Mouse (Mus musculus) layer of hippocampus, postnatal 25 days (tissue): ENCODE data around the gene Sinhcaf. TPM values are rescaled to one million over a fixed set of nuclear protein-coding genes. Genes with fewer than 3 reads are reported as not detected.
"Not testable (repeated sequence)": the region's sequence is repeated elsewhere in the genome, so short reads cannot be mapped to it uniquely, and the experiment has no call there.

Source experiments
- DNase-seq, 2 experiments: peaks; one replicate each; pipeline ENCODE4 v3.0.0; 2022; ENCODE audit warnings: mixed read lengths in 2 of 2, low spot score in 1 of 2; ENCODE audit errors: extremely low spot score in 1 of 2
- total RNA-seq, 2 experiments: library from RNA; stranded (reverse); gene quantifications; 2 replicates each; pipeline ENCODE4 v1.2.3; 2021

Gene Sinhcaf
- 1 to 10 TPM; 2.9 to 3.4 TPM for total RNA-seq

- peak; percentile 87 to 88 for DNase-seq
Observed at GRCm38 (mm10) chr6:148946409-148946742, at the start of gene Sinhcaf. Gene Sinhcaf (minus strand): TSS chr6:148946467.

GRCm38 (mm10) chr6:148994327-148994999 is 48.2 kb upstream of the Sinhcaf start:
- no peak for DNase-seq

GRCm38 (mm10) chr6:148993117-148994077 is 47.1 kb upstream of the Sinhcaf start:
- no peak for DNase-seq

DNA sequence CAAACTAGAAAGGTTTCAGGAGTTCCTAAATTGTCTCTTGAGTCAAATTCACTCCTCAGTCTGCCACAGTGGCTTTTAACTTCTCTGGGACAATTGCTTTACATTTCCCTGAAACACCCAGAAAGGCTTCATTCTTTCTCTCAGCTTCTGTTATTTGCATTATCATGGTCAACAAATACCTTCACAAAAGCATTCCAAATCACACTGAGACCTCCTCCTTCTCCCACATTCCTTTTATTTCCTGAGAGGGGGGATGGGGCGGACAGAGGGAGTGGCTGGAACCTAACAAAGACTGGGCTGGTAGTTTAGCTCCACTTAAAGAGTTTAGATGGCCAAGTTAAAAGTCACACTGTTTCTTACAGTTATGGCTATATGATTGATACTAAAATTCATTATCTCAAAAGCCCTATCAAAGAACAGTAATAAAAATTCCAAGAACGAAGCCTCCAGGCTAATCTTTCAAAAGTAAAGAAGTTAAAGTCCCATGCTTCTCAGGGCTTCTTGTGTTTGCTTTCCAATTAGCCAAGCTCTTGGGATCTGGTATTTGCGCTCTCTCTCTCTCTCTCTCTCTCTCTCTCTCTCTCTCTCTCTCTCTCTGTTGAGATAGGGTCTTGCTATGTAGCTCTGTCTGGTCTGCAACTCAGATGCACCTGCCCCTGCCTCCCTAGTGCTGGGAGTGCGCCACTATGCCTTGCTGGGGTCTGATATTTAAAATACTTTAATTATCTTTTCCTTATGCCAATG is 46.3 kb upstream of the Sinhcaf start:
- DNase-seq = no peak

GRCm38 (mm10) chr6:148991660-148992372 is 45.5 kb upstream of the Sinhcaf start:
- DNase-seq = no peak

GRCm38 (mm10) chr6:148989792-148990491 is 43.7 kb upstream of the Sinhcaf start:
- not testable (repeated sequence) for DNase-seq

DNA sequence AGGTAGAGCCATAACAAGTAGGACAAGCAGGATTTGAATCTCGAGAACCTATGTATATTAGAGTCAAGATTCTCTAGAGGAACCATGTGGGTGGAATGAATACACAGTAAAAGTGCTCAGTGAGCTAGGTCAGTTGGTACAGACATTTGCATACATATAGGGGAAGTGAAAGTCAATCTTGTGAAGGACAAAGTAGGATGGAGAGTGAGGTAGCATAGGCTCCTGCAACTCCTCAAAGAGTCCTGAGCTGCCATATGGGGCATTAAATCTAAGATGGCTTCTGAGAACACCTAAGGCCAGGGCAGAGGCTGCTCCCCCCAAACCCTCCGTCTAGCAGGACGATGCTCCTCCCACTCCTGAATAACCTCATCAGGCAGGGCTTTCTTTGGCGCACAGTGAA is 39.7 kb upstream of the Sinhcaf start:
- no peak for DNase-seq

- no peak for DNase-seq
Observed at GRCm38 (mm10) chr6:148980495-148980894, 34.2 kb upstream of the Sinhcaf start.

DNA sequence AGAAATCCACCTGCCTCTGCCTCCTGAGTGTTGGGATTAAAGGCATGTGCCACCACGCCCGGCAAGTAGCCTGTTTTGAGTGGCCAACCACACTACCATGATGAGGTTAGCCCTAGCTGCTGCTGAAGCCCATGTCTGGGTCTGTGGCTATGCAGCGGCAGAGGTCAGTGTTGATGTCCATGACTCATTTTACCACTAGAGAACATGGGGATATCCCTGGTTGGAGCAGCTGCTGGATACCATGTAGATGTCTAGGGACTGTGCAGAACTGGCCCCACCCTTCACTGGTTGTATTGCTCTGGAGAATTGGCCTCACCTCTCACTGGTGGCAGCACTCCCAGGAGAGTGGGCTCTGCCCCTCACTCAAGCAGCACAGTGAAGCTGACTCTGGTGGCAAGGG is 28.8 kb upstream of the Sinhcaf start:
- no peak for DNase-seq

DNA sequence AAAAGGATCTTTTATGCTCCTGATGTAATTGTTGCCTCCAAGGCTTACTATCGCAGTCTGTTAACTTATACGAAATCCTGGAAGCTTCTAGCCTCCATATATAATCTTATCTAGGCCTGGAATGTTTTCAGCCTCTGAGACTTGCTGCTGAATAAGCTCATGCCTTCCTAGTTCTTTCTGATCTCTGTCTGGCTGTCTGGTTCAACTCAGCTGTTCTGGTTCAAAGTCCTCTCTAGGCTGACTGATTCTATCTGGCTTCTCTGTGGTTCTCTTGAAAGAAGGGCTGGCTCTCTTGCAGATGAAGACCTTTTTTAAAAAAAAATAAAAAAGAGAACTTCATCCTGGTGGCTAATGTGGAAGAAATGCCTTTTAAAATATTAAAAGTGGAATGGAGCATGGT is 26.6 kb upstream of the Sinhcaf start:
- DNase-seq = no peak

DNA sequence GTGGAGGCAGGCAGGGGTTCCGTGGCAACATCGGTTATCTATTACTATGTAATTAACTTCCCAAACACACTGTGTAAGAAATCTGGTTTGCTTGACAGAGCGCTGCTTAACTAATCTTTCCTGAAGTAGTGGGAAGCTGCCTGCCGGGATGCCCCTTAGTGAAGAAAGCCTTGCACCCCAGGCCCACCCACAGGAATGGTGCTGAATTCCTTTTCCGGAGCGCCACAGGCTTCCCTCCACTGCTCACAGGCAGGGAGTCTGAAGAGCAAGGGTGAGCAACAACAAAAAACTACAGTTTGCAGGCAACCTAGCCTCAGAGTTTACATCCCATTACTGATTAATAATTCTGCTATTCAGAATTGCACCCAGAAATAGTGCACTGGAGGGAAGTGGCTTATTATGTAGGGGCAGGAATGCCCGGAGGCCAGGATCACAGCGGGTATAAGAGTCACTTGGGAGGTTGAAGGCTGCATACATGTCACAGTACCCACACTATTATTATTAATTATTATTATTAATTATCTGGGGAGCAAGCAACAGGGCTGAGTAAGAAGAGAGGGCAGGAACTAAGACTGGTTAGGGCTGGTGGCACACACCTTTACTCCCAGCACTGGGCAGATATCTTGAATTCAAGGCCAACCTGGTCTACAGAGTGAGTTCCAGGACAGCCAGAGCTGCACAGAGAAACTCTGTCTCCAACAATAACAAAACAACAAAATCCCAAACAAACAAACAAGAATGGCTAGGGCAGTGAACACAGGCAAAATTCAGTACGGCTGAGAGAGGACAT is 26.0 kb upstream of the Sinhcaf start:
- DNase-seq = no peak

DNA sequence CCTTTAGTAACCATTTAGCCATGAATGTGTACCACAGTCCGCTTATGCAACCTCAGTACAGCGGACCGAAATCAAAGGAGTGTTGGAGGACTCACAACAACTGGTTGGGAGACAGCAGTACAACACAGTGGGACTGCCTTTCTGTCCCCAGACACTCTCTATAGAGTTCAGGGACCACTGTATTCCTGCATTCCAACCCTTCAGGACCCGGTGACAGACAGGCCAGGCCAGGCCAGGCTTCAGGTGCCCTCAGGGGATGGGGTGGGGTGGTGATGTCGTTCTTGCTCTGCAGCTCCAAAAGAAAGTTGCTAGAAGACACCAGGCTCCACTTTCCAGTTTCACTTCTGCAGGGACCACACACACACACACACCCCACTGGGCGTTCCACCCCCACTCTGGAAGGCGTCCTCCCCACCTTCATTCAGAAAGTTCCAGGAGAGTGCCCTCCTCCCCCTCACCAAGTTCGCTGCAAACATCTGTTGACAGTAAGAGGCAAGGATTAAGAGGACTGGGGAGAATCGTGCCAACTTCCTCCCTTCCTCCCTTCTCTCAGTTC is 25.2 kb upstream of the Sinhcaf start:
- DNase-seq = no peak

- DNase-seq = no peak
Observed at GRCm38 (mm10) chr6:148961285-148961684, 15.0 kb upstream of the Sinhcaf start.

- no peak for DNase-seq
Observed at GRCm38 (mm10) chr6:148959540-148960238, 13.4 kb upstream of the Sinhcaf start.

GRCm38 (mm10) chr6:148958712-148959111 is 12.4 kb upstream of the Sinhcaf start:
- DNase-seq = no peak

GRCm38 (mm10) chr6:148957046-148957445 is 10.8 kb upstream of the Sinhcaf start:
- no peak for DNase-seq

DNA sequence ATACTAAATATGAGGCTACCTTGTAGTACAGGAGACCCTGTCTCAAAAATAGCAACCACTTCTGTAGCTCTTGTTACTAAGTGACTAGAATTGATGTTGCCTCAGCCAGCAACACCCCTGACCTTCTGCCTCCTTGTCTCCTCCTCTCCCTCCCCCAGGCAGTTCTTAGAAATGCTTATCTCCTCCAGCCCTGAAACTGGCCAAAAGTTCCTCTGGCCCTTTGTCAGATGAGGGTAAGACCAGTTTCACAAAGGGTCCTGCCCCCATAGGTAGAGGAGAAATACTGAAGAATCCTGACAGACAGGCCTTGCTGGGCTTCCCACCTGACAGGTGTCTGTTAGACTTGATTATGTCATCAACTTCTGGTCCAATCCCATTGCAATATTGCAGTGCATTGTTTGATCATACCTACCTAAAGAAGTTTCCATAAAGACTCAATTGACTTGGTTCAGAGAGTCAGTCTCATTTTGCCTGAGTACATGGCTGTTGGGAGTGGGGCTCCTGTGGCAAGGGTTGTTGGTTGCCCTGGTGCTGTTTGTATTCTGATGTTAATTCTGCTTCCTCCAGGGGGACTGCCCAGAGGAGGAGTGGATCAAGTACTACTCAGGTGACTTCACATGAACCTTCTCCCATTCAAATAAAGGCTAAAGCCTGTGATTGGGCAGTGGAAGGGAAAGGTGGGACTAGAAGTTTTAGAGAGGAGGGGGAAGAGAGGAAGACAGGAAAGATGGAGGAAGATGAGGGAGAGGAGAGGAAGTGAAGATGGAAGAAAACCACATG is 9.6 kb upstream of the Sinhcaf start:
- DNase-seq = no peak
